Mouse (Mus musculus) common myeloid progenitor, adult 5-6 weeks (primary cell): ENCODE data around the gene Tbx18. TPM values are rescaled to one million over a fixed set of nuclear protein-coding genes. Genes with fewer than 3 reads are reported as not detected.

Source experiments
- ATAC-seq: replicated peaks from 2 replicates; pipeline ENCODE4 v1.8.0; 2016; ENCODE audit warnings: low read depth, mild to moderate bottlenecking, moderate TSS enrichment, inconsistent platforms; ENCODE audit not compliant: poor library complexity, severe bottlenecking
- total RNA-seq: library from RNA; stranded (forward); fragments of 200-1000, 187-1606 nt; gene quantifications from 2 replicates; pipeline ENCODE4 v1.2.3, GENCODE M21; 2017

The Tbx18 gene
- not detected in 2 replicates for total RNA-seq

DNA sequence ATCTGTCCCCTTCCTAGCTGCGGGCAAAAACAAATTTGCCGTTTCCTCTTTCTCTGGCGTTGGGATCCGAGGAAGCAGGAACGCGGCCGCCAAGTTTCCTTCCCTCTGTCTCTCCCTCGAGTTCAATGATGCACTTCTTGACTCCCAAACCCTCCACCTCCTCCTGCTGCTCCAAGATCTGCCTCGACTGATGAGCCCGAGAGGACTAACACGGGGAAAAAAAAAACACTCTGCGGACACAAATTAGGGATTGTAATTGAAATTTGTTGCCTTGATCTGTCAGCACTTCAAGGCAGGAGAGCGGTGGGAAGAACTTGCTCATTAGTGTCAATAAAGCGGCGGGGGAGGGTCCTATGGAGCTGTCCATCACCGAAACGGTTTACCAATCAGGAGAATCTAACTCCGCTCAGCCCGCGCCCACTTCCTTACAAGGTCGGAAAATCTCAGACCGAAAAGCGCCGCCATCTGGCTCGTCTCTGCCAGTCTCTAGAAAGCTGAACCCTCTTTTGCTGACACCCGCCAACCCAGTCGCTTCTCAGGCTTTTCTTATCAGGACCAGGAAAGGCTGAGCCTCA, at the start of gene Tbx18:
Gene Tbx18, minus strand, starts transcription at position 300 of the 575 bp plus-strand sequence.
- peak; percentile 55 for ATAC-seq

DNA sequence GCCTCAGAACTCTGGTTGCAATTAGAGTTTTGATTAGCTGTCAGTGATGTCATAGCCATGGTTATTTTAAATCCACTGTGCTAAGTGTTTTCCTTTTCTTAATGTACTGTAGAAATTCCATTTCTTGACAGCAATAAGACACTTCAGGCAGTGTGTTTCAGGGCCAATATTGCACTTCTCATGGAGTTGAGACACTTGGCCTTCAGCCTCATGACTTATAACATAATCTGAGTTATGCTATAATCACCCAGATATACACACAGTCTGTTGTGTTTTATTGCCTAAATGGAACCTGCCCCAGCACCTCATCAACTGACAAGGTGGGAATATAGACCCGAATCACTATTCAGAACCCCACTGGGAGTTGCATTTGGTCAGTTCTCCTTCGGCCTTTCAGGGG, 42.9 kb upstream of the Tbx18 start:
- ATAC-seq, result no peak

DNA sequence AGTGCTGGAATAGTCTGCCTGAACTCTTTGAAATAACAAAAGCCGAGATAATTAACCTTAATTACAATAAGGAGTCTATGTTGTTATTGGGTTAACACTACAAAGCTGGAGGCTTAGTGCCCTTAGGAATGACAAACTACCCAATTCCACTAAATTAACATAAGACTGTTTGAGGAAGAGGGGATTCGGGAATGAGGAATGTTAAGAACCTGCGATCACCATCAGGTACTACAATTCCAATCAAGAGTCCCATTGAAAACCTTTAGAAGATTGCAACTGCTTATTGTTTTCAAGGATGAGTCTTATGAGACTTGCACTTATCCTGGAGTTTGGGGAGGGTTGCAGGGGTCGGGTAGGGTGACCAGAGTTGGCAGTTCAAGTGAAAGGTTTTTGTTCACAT, 24.6 kb upstream of the Tbx18 start:
- no peak for ATAC-seq

DNA sequence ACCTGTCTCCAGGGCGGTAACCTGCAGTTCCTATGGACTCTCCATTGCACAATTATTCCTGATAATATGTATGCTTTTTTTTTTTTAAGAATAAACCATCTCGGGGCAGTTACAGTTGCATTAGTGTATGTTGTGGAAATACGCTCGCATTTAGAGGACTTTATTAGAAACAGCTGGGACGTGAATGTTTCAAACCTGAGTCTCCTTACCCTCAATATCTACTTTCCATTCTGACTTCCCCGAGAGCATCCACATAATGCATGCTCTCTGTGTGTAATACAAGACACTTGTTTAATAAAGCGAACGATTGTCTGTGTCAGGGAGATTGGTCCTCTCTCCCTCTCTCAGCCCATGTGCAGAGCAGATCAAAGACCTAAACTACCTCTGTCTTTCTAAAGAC, 10.5 kb upstream of the Tbx18 start:
- ATAC-seq, result no peak

DNA sequence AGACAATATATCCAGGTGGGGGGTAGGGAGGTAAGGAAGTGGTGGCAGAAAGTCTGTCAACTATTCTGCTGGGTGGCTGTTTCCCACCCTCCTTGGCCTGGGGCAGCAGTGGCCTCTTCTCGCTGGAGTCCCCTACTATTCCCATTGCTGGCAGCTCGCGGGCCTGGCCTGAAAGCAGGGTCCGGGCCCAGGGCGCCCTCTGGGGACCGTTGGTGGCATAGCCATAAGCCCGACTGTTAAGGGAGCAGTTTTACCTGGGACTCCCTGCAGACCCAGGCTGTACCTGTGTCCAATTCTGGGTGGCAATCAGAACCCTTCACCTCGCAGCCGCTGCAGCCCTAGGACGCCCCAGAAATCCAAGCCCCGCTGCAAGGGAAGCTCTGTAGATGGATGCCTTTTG, 9.6 kb upstream of the Tbx18 start:
- ATAC-seq, result peak; percentile 84

DNA sequence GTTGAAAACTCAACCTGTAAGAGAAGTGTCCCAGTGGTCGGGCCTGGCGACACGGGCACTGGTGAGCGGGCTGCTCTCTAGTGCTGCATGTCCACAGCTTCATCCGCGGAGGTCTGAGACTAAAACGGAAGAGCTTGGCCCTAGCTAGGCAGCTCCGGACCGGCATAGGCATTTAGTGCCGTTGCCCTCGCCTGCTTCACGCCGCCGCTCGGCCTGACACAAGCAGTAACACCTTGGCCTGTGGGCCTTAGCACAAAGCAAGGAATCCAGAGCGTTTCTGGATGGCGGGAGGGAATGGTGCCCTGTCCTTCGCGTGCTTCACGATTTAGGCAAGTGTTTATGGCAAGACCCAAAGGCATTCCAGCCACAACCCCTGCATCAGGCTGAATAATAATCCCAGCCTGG, 9.2 kb upstream of the Tbx18 start:
- peak; percentile 49; the same call in 1 of the 2 replicates for ATAC-seq

DNA sequence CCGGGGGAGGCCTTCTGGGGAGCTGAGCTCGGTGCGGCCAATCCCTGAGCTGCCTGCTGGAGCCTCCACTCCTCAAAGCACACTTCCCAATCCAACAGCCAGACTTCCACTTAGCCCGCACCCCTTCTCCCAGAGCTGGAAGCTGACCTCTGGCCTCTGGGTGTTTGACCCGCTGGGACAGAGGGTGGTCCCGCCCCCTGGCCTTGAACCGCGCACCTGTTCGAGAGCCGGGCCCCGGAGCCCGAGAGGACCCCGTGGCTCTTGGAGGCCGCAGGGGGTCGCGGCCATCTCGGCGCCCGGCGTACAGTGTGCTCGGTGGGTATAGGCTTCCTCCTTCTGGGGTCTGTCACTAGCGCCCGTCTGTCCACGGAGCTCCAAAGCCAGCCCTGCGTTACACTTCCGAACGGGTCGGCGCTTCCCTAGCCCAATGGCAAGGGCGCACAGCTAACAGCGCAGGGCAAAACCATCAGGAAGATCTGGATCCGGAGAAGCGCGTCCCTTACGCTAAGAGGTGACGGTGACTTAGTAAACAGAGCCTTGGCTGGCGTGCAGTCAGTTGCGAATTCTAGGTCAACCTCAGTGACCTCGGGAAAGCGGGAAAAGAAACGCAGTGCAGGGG, 8.6 kb upstream of the Tbx18 start:
- ATAC-seq, result peak; percentile 30; the same call in 1 of the 2 replicates

DNA sequence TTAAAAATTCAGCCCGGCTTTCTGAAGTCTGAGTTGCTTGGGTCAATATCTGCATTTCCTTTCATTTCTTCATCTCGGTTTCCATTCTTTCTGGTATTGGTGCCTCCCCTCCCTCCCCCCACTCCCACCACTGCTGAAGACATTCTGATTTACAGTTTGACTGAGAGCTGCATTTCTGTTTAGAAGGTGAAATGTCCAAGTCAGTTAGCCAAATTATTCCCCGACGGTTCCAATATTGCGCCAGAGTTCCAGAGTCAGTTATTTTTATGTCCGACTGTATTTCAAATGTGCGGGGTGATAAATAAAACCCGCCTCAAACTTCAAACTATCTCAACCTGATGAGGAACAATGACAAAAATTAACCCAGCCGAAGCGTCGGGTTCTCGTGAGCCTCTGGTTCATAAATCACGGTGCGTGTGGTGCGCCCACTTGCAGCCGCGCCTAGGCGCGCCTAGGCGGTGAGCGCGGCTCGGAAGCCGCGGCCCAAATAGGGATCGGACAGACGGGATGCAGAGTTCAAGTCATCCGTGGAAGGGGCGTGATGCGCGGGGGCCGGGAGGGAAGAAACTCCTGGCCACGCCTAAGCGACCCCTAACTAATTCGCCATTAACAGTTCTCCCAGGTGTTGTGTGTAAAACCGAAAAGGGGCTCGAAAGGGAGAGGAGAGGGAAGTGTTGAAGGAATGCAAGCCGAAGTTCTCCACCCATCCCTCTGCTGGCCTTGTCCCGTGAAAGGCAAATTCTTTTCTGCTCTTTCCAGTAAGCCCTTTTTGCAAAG, 7.9 kb upstream of the Tbx18 start:
- ATAC-seq, result no peak

DNA sequence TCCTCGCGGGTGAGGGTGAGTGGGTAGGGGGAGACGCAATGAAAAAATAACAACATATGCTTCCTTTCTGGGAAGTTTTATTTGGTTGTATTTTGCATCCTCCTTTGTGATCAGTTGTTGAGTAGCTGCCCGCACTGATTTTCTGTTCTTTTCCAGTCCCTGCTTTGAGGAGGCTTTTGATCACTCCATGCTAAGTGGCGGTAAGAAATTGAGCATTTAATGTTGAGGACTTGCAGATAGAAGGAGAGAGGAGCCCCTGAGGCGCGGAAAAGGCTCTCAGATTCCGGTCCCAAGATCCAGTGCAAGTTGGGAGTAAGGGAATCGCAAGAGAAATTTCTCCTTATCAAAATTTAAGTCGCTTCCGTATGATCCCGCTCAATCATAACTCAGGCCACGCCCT, 7.1 kb upstream of the Tbx18 start:
- ATAC-seq, result no peak

DNA sequence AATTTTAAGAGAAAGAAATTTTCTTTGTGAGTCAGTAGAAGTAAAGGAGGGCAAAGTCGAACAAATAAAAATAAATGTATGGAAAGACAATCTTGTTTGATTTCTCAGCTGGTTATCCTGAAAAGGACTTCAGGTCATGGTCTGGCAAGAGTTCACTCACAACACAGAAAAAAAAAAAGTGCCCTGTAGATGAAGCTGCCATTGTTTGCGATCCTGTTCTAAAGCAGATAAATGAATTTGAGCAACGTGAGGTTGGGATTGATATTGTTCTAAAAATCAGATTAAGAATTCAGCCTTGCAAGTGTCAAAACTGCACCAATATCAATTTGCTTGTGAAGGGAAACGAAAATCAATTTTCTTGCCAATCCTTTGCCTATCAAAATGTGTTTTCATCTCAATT, 6.2 kb upstream of the Tbx18 start:
- no peak for ATAC-seq

DNA sequence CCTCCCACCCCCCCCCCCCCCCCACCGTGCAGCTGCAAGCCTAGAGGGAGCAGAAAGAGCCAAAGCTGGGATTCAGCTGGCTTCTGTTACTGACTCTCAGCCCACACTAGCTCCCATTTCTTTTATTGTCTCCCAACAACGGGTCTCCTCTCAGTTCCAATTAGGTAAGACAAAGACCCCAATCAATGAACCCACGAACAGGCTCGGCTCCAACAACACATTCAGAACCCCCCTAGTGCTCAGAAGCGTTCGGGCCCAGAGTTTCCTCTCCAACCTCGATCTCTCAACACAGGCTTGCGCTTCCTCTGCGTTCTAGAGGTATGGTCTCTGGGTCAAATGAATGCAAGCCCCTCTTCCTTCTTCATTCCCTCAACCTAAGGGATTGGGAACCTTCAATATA, 4.0 kb upstream of the Tbx18 start:
- no peak for ATAC-seq

DNA sequence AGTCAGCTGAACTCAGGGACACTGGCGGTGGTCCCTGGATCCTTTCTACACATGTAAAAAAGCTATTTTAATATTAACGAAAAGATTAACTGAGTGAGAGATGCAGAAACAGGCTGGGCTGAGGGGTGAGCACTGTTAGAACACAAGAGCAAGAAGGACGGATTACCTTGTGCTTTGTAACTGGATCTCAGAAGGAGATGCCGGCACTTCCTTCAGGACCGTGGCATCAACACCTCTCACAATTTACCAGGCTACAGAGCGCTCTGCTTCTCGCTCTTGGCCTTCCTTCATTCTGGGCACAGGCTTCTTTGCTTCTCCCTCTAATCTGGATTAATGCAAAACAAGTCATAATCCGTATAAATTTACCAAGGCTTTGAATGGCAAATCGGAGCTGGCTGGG, 3.6 kb upstream of the Tbx18 start:
- no peak for ATAC-seq

DNA sequence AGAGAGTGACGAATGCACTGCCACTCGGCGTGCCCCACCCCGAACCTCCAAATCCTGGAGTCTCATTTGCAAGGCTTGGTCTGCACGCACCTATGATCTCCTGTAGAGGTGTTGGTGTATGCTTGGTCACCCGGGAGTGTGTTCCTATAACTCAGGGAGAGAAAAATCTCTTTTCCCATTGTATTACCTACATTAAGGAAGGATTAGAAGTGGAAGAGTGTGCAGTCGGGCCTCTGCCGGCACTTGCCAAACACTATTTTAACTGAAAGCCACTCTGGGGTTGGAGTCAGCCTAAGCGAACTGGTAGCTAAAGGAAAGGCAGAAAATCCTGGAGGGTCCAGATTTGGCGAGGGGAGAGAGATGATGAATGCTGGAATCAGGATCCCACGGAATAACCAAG, 2.7 kb upstream of the Tbx18 start:
- no peak for ATAC-seq

DNA sequence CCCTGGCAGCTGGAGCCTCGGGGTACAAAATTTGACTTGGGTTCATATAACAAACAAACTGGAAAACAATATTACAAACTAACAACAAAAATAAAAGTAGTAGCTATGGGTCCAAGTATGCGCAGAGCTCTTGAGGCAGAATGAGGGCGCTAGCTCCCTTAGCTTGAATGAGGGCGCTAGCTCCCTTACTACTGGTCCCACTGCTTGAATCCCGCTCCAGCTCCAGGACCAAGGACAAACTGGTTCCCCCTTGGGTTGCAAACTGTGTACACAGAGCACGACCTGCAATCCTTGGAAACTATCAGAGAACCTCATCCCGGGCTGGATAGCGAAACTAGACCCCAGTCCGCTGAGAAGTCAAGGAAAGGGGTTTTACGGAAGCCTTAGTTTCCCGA, 2.2 kb upstream of the Tbx18 start:
- ATAC-seq, result no peak

DNA sequence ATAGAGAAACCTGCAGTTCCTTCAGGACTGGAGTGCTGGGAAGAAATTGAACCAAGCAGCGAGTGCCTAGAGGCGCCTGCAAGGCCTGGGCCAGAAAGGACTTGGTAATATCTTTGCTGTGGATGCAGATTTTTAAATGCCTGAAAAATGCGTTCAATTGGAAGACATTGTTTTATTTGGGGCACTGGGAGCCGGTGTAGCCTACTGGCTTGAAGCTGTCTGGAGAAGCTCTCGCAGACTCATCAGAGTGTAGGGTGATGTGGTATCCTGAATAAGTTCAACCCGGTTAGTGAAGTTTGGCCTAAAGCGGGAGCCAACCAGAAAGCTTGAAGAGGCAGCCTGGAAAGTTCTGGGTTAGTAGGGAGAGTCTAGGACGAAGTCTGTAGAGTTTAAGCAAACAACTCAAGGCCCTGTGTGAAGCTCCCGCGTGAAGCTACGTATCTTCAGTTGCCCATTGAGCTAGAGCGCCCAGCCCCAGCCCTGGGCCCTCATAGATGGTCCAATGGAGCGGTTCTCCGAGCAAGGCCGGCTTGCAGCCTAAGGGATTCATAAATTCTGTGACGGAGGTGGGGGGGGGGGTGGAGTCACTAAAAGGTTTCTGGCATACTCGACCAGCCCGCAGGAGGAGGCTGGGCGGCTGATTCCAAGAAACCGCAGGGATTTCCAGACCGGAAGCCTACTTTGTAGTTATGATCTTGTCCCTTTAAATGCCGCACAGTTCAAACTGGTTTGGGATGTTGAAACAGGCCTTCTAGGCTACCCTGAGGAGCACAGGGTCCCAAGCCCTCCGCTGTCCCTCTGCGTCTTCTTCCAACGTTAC, 1.6 kb upstream of the Tbx18 start:
- ATAC-seq, result no peak

DNA sequence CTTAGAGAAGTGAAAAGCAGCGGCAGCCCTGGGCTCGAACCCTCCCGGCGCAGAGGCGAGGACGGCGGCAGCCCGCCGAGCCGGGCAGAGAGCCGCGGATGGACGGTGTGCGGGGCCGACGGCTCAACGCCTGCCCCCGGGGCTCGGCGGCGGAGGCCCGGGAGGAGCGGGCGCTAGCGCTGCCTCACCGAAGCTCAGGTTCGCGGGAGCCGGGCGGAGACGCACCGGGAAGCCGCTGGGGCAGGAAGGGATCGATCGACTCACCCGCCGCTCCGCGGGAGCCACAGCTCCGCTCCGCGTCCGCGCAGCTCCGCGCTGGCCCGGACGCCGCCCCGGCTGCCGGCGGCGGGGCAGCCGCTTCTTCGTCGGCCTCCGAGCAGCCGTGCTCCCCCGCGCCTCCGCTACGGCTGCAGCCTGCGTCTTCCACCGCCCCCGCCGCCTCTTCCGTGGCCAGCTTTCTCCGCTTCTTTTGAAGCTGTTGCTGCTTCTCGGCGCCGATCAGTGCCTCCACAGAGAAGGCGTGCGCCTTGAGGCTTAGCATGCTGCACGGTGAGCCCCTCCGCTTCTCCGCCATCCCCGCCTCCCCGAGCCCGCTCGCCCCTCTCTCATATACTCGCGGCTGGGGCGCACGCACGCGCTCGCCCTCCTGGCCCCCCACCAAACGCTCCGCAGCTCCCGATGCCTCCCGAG, 644 bp downstream of the Tbx18 start:
- ATAC-seq, result no peak

DNA sequence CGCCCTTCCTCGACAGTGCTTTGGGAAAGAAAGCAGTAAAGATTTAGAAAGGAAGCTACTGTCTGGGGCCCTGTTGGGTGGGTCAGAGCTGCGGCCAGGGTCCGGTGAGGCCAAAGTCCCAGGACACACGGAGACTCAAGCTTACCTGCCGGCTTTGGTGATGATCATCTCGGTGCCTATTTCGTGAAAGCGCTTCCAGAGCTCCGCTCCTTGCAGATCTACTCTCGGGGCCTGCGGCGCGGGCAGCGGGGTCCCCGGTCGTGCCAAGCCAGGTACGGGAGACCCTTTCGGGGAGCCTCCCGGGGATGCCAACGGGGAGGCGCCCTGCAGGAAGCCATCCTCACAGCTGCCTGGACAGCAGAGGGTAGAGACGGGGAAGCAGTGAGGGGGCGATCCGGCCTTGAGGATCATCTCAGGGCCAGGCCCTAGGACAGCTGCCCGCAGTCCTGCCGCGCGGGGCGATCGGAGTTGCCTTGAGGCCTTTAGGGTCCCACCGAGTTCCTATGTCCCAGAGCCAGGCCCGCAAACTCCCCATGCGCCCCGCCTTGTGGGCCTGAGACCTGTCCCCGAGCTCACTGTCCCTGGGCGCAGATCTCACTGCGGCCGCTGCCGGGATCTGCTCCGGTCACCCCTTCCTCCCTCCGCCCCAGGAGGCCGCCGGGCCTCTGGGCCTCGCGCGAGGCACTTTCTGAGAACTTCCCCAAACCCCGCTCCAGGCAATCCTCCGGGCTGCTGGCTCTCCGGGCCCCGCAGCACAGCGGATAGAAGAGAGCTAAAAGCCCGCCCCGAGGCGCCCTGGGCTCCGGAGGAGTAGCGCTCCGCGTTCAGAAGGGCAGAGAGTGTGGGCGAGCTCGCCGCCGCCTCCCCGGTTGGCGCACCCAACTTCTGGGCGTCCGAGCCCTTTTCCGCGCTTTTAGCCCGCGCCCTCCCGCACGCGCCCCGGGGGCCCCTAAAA, 1.5 kb downstream of the Tbx18 start:
- peak; percentile 57 for ATAC-seq

DNA sequence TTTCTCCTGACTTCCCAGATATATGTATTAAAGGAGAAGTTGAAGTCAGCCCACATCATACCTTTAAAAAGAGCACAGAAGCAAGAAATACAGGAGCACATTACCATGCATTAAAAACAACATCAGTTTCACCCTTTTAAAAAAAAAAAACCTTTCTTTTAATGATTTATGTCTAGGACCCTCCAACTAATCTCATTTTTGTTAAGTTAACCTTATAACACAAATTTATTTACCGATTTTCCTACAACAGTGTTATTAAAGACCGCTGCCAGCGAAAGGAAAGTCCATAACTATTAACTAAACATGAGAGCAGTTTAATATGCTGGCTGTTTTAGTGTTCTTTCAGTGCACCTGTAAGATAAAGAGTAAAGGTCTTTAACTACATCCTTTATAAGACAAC, 3.0 kb downstream of the Tbx18 start:
- ATAC-seq, result no peak
